Mouse (Mus musculus): Measurements from ENCODE around the gene Smoc2. TPM values are rescaled to one million over a fixed set of nuclear protein-coding genes. Genes with fewer than 3 reads are reported as not detected.
A peak's percentile ranks its signal among the peaks of the same experiment; 100 is the strongest.

The Smoc2 gene
- polyA plus RNA-seq, 1 experiment from 2014 or later = 24.0 TPM

GRCm38 (mm10) chr17:14288015-14288616 lies 8.8 kb downstream of the Smoc2 start:
- 46% methylated on average over 7 of the region's 7 CpGs for WGBS
- Histone ChIP-seq H3K4me2 (replicated peaks) (no peak overlapping the region), H3K9ac (replicated peaks) (no peak overlapping the region), H3K4me1 (no peaks in the 10 kb centered on the region), H3K27ac (replicated peaks) (no peak overlapping the region), H3K4me3 (no peak overlapping the region), H3K27me3 (0 out of 2 replicates have a peak, but pooled peaks cover 7% of the 10 kb centered on the region), H3K36me3 (no peaks in the 10 kb centered on the region), H3K9me3 (no peaks in the 10 kb centered on the region)
- peak; percentile 70; the same call in 1 of the 2 replicates for ATAC-seq (ENCODE audit: low FRiP score, low read depth)

DNA sequence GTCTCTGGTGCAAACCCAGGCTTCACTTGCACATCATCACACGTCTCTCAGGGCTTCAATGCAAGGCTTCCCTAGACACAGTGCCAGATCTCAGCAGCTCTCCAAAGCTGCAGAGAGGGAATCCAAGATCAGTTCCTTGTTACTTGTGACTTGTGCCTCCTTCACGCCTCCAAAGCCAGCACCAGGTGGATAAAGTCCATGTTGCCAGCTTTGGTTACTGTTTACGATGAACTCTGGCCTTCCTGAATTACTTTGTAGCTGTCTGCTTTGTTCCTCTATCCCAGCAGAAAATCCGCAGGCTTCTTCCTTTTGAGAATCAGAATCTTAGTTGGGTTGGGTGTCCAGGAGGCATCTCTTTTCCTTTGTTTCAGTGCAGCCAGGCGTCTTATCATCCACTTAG lies 14.3 kb downstream of the Smoc2 start:
- no peak for ATAC-seq (ENCODE audit: low FRiP score, low read depth)
- H3K4me3 ChIP-seq = no peak overlapping the region
- 49% methylated on average over 5 of the region's 5 CpGs for whole genome bisulfite sequencing

DNA sequence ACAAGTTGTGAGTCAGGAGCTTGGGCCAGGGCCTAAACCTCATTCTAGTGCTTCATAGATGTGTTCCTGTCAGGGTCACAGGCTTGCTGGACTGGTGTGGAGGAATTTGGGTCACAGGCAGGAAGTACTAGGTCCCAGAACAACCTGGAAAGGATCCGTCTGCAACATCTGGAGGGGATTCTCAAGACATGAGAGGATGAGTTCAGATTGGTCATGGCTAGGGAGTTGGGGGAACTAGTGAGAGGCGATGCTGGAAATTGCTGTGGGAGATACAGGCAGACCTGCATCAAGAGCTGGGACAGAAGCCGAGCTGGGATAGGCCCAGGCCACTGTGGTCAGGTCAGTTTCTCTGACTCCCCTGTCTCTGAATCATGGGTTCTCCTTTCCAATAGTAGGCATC lies 15.8 kb downstream of the Smoc2 start:
- no peaks in the 10 kb centered on the region for H3K27me3 ChIP-seq
- H3K9me3 ChIP-seq = no peaks in the 10 kb centered on the region
- H3K36me3 ChIP-seq = no peaks in the 10 kb centered on the region
- no peak overlapping the region for H3K4me2 ChIP-seq (replicated peaks)
- no peak overlapping the region for H3K4me3 ChIP-seq
- H3K9ac ChIP-seq (replicated peaks) = no peak overlapping the region
- H3K4me1 ChIP-seq = no peaks in the 10 kb centered on the region
- no peak for ATAC-seq (ENCODE audit: low FRiP score, low read depth)
- WGBS = 80% methylated on average over 3 of the region's 3 CpGs
- H3K27ac ChIP-seq (replicated peaks) = no peak overlapping the region

More for the DNA sequence above, 14.3 kb downstream of the Smoc2 start:
- no peaks in the 10 kb centered on the region for H3K9me3 ChIP-seq
- H3K27ac ChIP-seq (replicated peaks) = no peak overlapping the region
- no peaks in the 10 kb centered on the region for H3K27me3 ChIP-seq
- no peak overlapping the region for H3K4me2 ChIP-seq (replicated peaks)
- no peak overlapping the region for H3K9ac ChIP-seq (replicated peaks)
- H3K4me1 ChIP-seq = no peaks in the 10 kb centered on the region
- H3K36me3 ChIP-seq = no peaks in the 10 kb centered on the region

- Histone ChIP-seq H3K27ac (replicated peaks) (no peak overlapping the region), H3K36me3 (no peaks in the 10 kb centered on the region), H3K9ac (replicated peaks) (no peak overlapping the region), H3K4me1 (peaks cover 7% of the 10 kb centered on the region; the same call in 1 of the 2 replicates), H3K27me3 (no peaks in the 10 kb centered on the region), H3K4me3 (no peak overlapping the region), H3K9me3 (no peaks in the 10 kb centered on the region; the same call in 1 of the 2 replicates), H3K4me2 (replicated peaks) (no peak overlapping the region)
- 89% methylated on average over 5 of the region's 5 CpGs for WGBS
- no peak for ATAC-seq (ENCODE audit: low FRiP score, low read depth)
Measured at GRCm38 (mm10) chr17:14300361-14300760, 21.1 kb downstream of the Smoc2 start.

- no peaks in the 10 kb centered on the region; the same call in 1 of the 2 replicates for H3K9me3 ChIP-seq
- H3K4me3 ChIP-seq = no peak overlapping the region
- no peaks in the 10 kb centered on the region for H3K36me3 ChIP-seq
- peak; percentile 58; the same call in 1 of the 2 replicates for ATAC-seq (ENCODE audit: low FRiP score, low read depth)
- no peak overlapping the region for H3K27ac ChIP-seq (replicated peaks)
- no peaks in the 10 kb centered on the region for H3K27me3 ChIP-seq
- peaks cover 7% of the 10 kb centered on the region; the same call in 1 of the 2 replicates for H3K4me1 ChIP-seq
- H3K4me2 ChIP-seq (replicated peaks) = no peak overlapping the region
- no peak overlapping the region for H3K9ac ChIP-seq (replicated peaks)
- 13% methylated on average over 7 of the region's 7 CpGs for WGBS
Measured at GRCm38 (mm10) chr17:14301491-14302344, 22.4 kb downstream of the Smoc2 start.

DNA sequence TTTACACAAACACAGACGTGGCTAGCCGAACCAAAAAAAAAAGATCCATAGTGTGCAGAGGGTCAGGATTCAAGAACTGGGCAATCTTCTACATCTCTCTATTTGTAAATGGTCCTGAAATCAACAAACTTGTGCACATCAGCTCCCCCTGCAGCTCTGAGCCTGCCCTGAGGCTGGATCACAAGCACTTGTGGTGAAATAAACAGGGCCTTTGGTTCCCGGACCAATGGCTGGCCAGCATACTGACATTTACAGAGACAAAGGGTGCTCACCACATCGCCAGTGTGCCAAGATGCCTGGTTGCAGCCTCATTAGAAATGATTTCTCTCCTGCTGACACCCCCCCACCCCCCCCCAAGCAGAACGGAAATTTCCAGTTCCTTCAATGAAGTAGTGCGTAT lies 23.1 kb downstream of the Smoc2 start:
- H3K27me3 ChIP-seq = no peaks in the 10 kb centered on the region
- H3K27ac ChIP-seq (replicated peaks) = no peak overlapping the region
- H3K4me2 ChIP-seq (replicated peaks) = no peak overlapping the region
- H3K4me1 ChIP-seq = peaks cover 7% of the 10 kb centered on the region; the same call in 1 of the 2 replicates
- peak; percentile 63 for ATAC-seq (ENCODE audit: low FRiP score, low read depth)
- H3K36me3 ChIP-seq = no peaks in the 10 kb centered on the region
- 32% methylated on average over 6 of the region's 6 CpGs for WGBS
- H3K9me3 ChIP-seq = no peaks in the 10 kb centered on the region; the same call in 1 of the 2 replicates
- no peak overlapping the region for H3K9ac ChIP-seq (replicated peaks)
- no peak overlapping the region for H3K4me3 ChIP-seq

- no peak overlapping the region for H3K4me3 ChIP-seq
- no peak for ATAC-seq (ENCODE audit: low FRiP score, low read depth)
- H3K36me3 ChIP-seq = no peaks in the 10 kb centered on the region
- H3K4me1 ChIP-seq = peaks cover 7% of the 10 kb centered on the region; the same call in 1 of the 2 replicates
- 98% methylated on average over 6 of the region's 6 CpGs for WGBS
- no peak overlapping the region for H3K9ac ChIP-seq (replicated peaks)
- H3K4me2 ChIP-seq (replicated peaks) = no peak overlapping the region
- no peaks in the 10 kb centered on the region for H3K27me3 ChIP-seq
- no peak overlapping the region for H3K27ac ChIP-seq (replicated peaks)
- no peaks in the 10 kb centered on the region; the same call in 1 of the 2 replicates for H3K9me3 ChIP-seq
Measured at GRCm38 (mm10) chr17:14303722-14304121, 24.4 kb downstream of the Smoc2 start.

GRCm38 (mm10) chr17:14309884-14310283 lies 30.6 kb downstream of the Smoc2 start:
- 93% methylated on average over 3 of the region's 3 CpGs for WGBS
- no peak overlapping the region for H3K4me2 ChIP-seq (replicated peaks)
- H3K9me3 ChIP-seq = no peaks in the 10 kb centered on the region
- peaks cover 7% of the 10 kb centered on the region; the same call in 1 of the 2 replicates for H3K4me1 ChIP-seq
- H3K9ac ChIP-seq (replicated peaks) = no peak overlapping the region
- no peak overlapping the region for H3K27ac ChIP-seq (replicated peaks)
- ATAC-seq (ENCODE audit: low FRiP score, low read depth) = no peak
- no peaks in the 10 kb centered on the region for H3K27me3 ChIP-seq
- no peak overlapping the region for H3K4me3 ChIP-seq
- no peaks in the 10 kb centered on the region for H3K36me3 ChIP-seq

GRCm38 (mm10) chr17:14312440-14312839 lies 33.1 kb downstream of the Smoc2 start:
- Histone ChIP-seq H3K9ac (replicated peaks) (no peak overlapping the region), H3K36me3 (no peaks in the 10 kb centered on the region), H3K27ac (replicated peaks) (no peak overlapping the region), H3K4me2 (replicated peaks) (no peak overlapping the region), H3K27me3 (no peaks in the 10 kb centered on the region), H3K4me3 (no peak overlapping the region), H3K9me3 (no peaks in the 10 kb centered on the region), H3K4me1 (peaks cover 7% of the 10 kb centered on the region; the same call in 1 of the 2 replicates)
- 84% methylated on average over 6 of the region's 6 CpGs for WGBS
- no peak for ATAC-seq (ENCODE audit: low FRiP score, low read depth)

DNA sequence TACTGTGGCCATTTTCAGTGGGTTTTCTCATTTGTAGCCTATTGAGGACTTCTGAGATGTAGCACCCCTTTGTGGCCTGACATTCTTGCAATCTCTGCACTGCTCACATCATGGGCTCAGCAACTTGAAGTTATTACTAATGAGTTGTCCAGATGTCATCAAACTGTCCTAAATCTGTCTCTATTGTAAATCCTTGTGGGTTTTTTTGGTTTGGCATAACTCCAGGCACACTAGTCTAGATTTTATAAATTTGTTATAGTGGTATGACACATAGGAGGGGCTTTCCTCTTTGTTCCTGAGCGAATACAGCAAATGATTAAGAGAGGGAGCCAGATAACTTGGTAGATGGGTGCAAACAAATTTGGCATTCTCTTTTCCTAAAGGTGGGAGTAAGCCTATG lies 35.0 kb downstream of the Smoc2 start:
- Histone ChIP-seq H3K9me3 (no peaks in the 10 kb centered on the region), H3K27me3 (no peaks in the 10 kb centered on the region), H3K4me1 (peaks cover 7% of the 10 kb centered on the region; the same call in 1 of the 2 replicates), H3K4me3 (no peak overlapping the region), H3K4me2 (replicated peaks) (no peak overlapping the region), H3K36me3 (no peaks in the 10 kb centered on the region), H3K27ac (replicated peaks) (no peak overlapping the region), H3K9ac (replicated peaks) (no peak overlapping the region)
- ATAC-seq (ENCODE audit: low FRiP score, low read depth) = no peak
- 85% methylated on average over 1 of the region's 1 CpGs for WGBS

DNA sequence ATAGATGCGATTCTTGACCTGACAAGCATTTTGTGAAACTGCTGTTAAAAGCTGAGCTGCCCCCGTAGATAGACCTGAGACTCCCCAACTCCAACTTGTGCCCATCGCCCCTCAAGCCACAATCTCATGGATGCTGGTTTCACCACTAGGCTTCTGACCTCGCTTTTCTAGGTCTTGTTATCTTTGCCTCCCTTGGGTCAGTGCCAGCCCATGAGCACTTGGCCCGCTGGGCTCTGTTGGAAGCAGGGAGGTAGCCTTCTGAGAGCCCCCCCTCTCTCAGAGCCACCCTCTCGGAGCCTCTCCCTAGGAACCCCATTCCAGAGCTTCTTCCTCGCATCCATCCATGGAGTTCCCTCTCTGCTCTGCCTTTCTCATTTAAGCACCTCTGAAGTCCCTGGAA lies 37.2 kb downstream of the Smoc2 start:
- Histone ChIP-seq H3K4me3 (no peak overlapping the region), H3K4me1 (peaks cover 7% of the 10 kb centered on the region; the same call in 1 of the 2 replicates), H3K9ac (replicated peaks) (no peak overlapping the region), H3K4me2 (replicated peaks) (no peak overlapping the region), H3K27me3 (no peaks in the 10 kb centered on the region), H3K9me3 (no peaks in the 10 kb centered on the region), H3K27ac (replicated peaks) (no peak overlapping the region), H3K36me3 (no peaks in the 10 kb centered on the region)
- WGBS = 86% methylated on average over 7 of the region's 7 CpGs
- ATAC-seq (ENCODE audit: low FRiP score, low read depth) = no peak

GRCm38 (mm10) chr17:14317439-14317838 lies 38.1 kb downstream of the Smoc2 start:
- Histone ChIP-seq H3K36me3 (no peaks in the 10 kb centered on the region), H3K27me3 (no peaks in the 10 kb centered on the region), H3K4me1 (peaks cover 7% of the 10 kb centered on the region; the same call in 1 of the 2 replicates), H3K27ac (replicated peaks) (no peak overlapping the region), H3K4me2 (replicated peaks) (no peak overlapping the region), H3K9me3 (no peaks in the 10 kb centered on the region), H3K4me3 (no peak overlapping the region), H3K9ac (replicated peaks) (no peak overlapping the region)
- WGBS = 76% methylated on average over 4 of the region's 4 CpGs
- ATAC-seq (ENCODE audit: low FRiP score, low read depth) = no peak
